Mouse (Mus musculus): ENCODE data around the gene Desi2. TPM values are rescaled to one million over a fixed set of nuclear protein-coding genes. Genes with fewer than 3 reads are reported as not detected.
A peak's percentile ranks its signal among the peaks of the same experiment; 100 is the strongest.
"Not testable (repeated sequence)": the region's sequence is repeated elsewhere in the genome, so short reads cannot be mapped to it uniquely, and the experiment has no call there.

Desi2 gene
- total RNA-seq, 2 experiments from 2014 or later = 10.6 to 15.5 TPM

DNA sequence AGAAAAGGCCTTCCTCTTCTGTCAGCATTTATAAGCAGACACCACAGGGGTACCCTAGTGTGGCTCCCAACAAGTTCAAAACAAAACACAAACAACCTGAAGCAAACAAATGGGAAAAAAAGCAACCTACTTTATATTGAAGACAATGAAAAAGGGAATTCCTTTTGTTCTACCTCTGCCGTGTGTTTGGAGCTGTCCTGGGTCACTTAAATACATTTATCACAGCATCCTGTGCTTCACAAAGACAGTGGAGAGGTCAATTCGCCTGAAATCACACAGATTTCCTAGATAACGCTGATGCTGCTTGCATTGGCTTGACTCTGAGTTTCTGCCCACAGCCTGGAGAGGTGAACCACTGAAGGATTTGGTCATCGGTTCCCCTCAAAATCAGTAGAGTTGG, 67.4 kb downstream of the Desi2 start:
- ATAC-seq (replicated peaks; ENCODE audit: low FRiP score, low TSS enrichment, poor library complexity, severe bottlenecking) = no peak

GRCm38 (mm10) chr1:178256351-178256750, 69.1 kb downstream of the Desi2 start:
- no peak for ATAC-seq (replicated peaks; ENCODE audit: low FRiP score, low TSS enrichment, poor library complexity, severe bottlenecking)

GRCm38 (mm10) chr1:178258821-178259220, 71.6 kb downstream of the Desi2 start:
- no peak for ATAC-seq (replicated peaks; ENCODE audit: low FRiP score, low TSS enrichment, poor library complexity, severe bottlenecking)

GRCm38 (mm10) chr1:178265381-178265780, 78.2 kb downstream of the Desi2 start:
- not testable (repeated sequence) for ATAC-seq (replicated peaks; ENCODE audit: low FRiP score, low TSS enrichment, poor library complexity, severe bottlenecking)

DNA sequence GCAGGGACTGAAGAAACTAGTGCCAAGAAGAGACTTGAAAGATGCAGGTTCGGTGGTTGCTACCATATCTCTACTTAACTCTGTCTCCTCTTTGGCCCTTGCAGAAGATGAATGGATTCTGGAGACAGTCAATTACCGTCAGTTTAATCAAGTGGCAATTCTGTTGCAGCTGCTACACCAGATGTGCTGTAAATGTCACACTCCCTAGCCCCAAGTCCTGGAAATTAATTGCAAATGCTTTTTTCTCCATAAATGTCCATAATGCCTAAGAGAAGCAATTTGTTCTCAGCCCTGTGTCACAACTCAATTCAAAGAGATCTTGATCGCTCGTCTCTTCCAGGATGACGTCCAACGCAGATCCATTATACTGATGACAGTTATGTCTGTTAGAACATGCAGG, 83.4 kb downstream of the Desi2 start:
- no peak for ATAC-seq (replicated peaks; ENCODE audit: low FRiP score, low TSS enrichment, poor library complexity, severe bottlenecking)

- ATAC-seq (replicated peaks; ENCODE audit: low FRiP score, low TSS enrichment, poor library complexity, severe bottlenecking) = no peak
Measured at GRCm38 (mm10) chr1:178275174-178275730, 88.0 kb downstream of the Desi2 start.

DNA sequence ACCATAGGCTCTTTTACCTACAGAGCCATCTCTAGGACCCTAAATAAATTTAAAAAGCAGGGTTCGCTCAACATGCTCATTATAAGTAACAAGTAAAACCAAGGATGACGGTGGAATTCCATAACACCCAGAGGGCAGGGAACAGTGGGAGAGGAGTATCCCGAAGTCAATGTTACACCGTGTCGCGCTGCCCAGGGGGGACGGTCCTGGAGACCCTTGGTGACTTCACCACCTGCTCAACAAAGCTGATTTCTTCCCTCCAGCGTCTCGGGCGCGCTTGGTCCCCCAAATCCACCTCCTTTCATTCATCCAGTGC, 88.5 kb downstream of the Desi2 start:
- ATAC-seq (replicated peaks; ENCODE audit: low FRiP score, low TSS enrichment, poor library complexity, severe bottlenecking) = no peak

- peak; percentile 84 for ATAC-seq (replicated peaks; ENCODE audit: low FRiP score, low TSS enrichment, poor library complexity, severe bottlenecking)
Measured at GRCm38 (mm10) chr1:178276054-178276911, 89.1 kb downstream of the Desi2 start.

GRCm38 (mm10) chr1:178283314-178283713, 96.1 kb downstream of the Desi2 start:
- not testable (repeated sequence) for ATAC-seq (replicated peaks; ENCODE audit: low FRiP score, low TSS enrichment, poor library complexity, severe bottlenecking)

GRCm38 (mm10) chr1:178283946-178284720, 96.9 kb downstream of the Desi2 start:
- ATAC-seq (replicated peaks; ENCODE audit: low FRiP score, low TSS enrichment, poor library complexity, severe bottlenecking) = no peak

DNA sequence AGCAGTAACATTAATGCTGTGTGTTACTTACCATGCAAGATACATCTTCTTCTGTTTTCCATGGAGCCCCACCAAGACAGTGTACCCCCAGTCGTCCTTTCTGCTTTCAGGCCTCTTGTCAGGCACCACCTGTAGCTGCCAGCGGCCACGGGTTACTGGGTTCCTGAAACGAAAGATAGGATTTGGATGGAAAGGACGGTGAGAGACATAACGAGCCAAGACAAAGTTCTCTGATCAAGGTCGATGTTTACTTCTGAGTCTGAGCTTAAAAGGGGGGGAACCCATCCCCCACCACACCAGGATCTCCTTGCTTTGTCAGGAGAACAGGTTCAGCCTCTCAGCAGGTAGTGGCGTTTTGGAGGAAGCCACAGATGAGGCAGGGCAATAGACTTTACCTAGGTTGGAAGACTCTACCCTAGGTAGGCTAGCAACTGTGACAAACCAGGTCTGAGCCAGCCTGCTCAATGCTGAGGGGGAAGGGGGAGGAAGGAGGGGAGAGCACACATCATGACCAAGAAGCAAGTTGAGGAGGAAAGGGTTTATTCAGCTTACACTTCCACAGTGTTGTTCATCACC, 100.5 kb downstream of the Desi2 start:
- ATAC-seq (replicated peaks; ENCODE audit: low FRiP score, low TSS enrichment, poor library complexity, severe bottlenecking) = no peak

- no peak for ATAC-seq (replicated peaks; ENCODE audit: low FRiP score, low TSS enrichment, poor library complexity, severe bottlenecking)
Measured at GRCm38 (mm10) chr1:178291716-178292115, 104.5 kb downstream of the Desi2 start.

GRCm38 (mm10) chr1:178294051-178294450, 106.8 kb downstream of the Desi2 start:
- no peak for ATAC-seq (replicated peaks; ENCODE audit: low FRiP score, low TSS enrichment, poor library complexity, severe bottlenecking)

GRCm38 (mm10) chr1:178301261-178301660, 114.0 kb downstream of the Desi2 start:
- not testable (repeated sequence) for ATAC-seq (replicated peaks; ENCODE audit: low FRiP score, low TSS enrichment, poor library complexity, severe bottlenecking)

DNA sequence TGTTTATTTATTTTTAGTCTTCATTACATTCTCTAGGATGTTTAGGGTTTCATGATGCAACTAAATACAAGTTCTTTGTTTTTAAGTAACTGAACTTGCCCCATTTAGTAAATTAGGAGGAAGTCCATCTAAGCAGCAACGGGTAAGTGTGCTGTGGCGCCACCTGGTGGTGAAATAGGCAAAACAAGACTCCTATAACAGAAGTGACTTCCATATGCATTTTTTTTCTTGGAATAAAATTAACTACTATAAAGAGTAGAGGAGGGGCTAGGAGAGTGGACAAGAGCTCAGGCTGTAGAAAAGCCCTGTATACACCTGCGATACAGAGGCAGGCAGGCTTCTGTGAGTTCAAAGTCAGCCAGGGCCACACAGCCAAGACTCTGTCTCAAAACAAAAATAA, 116.2 kb downstream of the Desi2 start:
- ATAC-seq (replicated peaks; ENCODE audit: low FRiP score, low TSS enrichment, poor library complexity, severe bottlenecking) = peak; percentile 74

Other genes starting within 250 kb of the Desi2 start
- gene Catspere2, start 204.0 kb upstream of the Desi2 start, total RNA-seq (2014; fragmentation: Nextera tagmentation) = not detected in 2 replicates
- not detected in 2 replicates for gene Catspere2, start 204.0 kb upstream of the Desi2 start, total RNA-seq (2017)
- 205 and 307 TPM in 2 replicates for gene Cox20, start 131.7 kb downstream of the Desi2 start, total RNA-seq (2014; fragmentation: Nextera tagmentation)
- 253 and 262 TPM in 2 replicates for gene Cox20, start 131.7 kb downstream of the Desi2 start, total RNA-seq (2017)
- gene Hnrnpu, start 150.4 kb downstream of the Desi2 start, total RNA-seq (2014; fragmentation: Nextera tagmentation) = 517 and 688 TPM in 2 replicates
- gene Hnrnpu, start 150.4 kb downstream of the Desi2 start, total RNA-seq (2017) = 688 and 728 TPM in 2 replicates
- gene Efcab2, start 218.7 kb downstream of the Desi2 start, total RNA-seq (2014; fragmentation: Nextera tagmentation) = 1.8 and 1.9 TPM in 2 replicates
- gene Efcab2, start 218.7 kb downstream of the Desi2 start, total RNA-seq (2017) = 4.4 and 6.3 TPM in 2 replicates

All from megakaryocyte-erythroid progenitor cell, adult 5-6 weeks (primary cell).